Mouse (Mus musculus): ENCODE results near the gene Med17. TPM values are rescaled to one million over a fixed set of nuclear protein-coding genes. Genes with fewer than 3 reads are reported as not detected.
"Not testable (repeated sequence)": the region's sequence is repeated elsewhere in the genome, so short reads cannot be mapped to it uniquely, and the experiment has no call there.

Med17 gene
- polyA plus RNA-seq, 1 experiment from 2014 or later: 44.6 TPM

GRCm38 (mm10) chr9:15306398-15307119 is 26.8 kb upstream of the Med17 start, which contains the start of gene 4931406C07Rik:
Gene 4931406C07Rik, minus strand, starts transcription at chr9:15306448.
- peaks cover 35% of the 10 kb centered on the region for H3K36me3 ChIP-seq (replicated peaks)
- peak; percentile 84 for ATAC-seq (ENCODE audit: low FRiP score)
- no peaks in the 10 kb centered on the region for H3K9me3 ChIP-seq
- peak within 1 kb of the TSS; percentile 94 for H3K27ac ChIP-seq
- H3K27me3 ChIP-seq: no peaks in the 10 kb centered on the region
- peak within 1 kb of the TSS; percentile 75 for H3K4me2 ChIP-seq
- peak within 1 kb of the TSS; percentile 92 for H3K9ac ChIP-seq
- H3K4me3 ChIP-seq (replicated peaks): peak within 1 kb of the TSS; percentile 84
- H3K4me1 ChIP-seq: peaks cover 25% of the 10 kb centered on the region
- WGBS: 1% methylated on average over 35 of the region's 35 CpGs

DNA sequence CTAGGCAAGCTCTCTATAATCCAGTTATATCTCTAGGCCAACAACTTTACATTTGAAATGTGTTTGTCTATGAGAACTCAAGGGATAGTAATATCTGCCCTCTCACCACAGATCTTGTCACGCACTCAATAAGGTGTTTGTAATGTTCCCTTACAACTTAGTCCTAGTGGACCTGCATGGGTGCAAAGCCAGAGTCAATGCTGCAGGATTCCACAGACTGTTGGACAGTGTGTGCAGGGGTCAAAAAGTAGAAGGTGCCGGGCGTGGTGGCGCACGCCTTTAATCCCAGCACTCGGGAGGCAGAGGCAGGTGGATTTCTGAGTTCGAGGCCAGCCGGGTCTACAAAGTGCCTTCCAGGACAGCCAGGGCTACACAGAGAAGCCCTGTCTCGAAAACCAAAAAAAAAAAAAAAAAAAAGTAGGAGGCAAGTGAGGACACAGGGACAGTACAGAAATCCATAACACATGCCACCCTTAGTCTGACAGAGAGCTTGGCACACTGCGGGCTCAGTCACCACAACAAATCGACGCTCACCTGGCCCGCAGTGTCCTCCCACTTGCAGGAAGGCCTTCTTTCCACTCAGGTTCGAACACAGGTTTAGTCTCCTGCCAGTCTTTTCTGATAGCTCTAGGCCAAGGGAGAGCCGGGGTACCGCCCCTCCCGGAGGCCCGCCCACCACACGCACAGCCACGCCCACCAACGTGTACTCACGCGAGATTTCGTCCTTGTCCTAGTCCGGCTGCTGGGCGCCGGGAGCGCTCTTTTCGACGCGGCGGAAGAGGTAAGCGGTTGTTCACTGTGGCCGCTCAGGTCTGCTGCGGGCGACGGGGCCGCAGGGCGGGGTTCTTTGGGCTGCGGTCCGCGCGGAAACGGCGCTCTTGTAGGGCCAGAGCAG is 26.0 kb upstream of the Med17 start, which contains the start of gene Taf1d:
Gene Taf1d, plus strand, starts transcription at position 712 of the 895 bp plus-strand sequence.
- Histone ChIP-seq H3K4me3 (replicated peaks) (peak within 1 kb of the TSS; percentile 84), H3K36me3 (replicated peaks) (peaks cover 31% of the 10 kb centered on the region), H3K9me3 (no peaks in the 10 kb centered on the region), H3K27ac (peak within 1 kb of the TSS; percentile 94), H3K4me1 (peaks cover 25% of the 10 kb centered on the region), H3K4me2 (peak within 1 kb of the TSS; percentile 75), H3K9ac (peak within 1 kb of the TSS; percentile 92), H3K27me3 (no peaks in the 10 kb centered on the region)
- 13% methylated on average over 45 of the region's 45 CpGs for WGBS
- ATAC-seq (ENCODE audit: low FRiP score): peak; percentile 99

- Histone ChIP-seq H3K27me3 (no peaks in the 10 kb centered on the region), H3K4me3 (replicated peaks) (no peak overlapping the region), H3K9me3 (no peaks in the 10 kb centered on the region), H3K27ac (no peak overlapping the region), H3K36me3 (replicated peaks) (peaks cover 5% of the 10 kb centered on the region), H3K4me2 (no peak overlapping the region), H3K9ac (no peak overlapping the region), H3K4me1 (peaks cover 12% of the 10 kb centered on the region)
- WGBS: 63% methylated on average over 2 of the region's 2 CpGs
- ATAC-seq (ENCODE audit: low FRiP score): no peak
Measured at GRCm38 (mm10) chr9:15302881-15303280, 23.1 kb upstream of the Med17 start.

- ATAC-seq (ENCODE audit: low FRiP score); H3K27ac ChIP-seq; H3K27me3 ChIP-seq; H3K36me3 ChIP-seq (replicated peaks); H3K4me2 ChIP-seq; H3K4me3 ChIP-seq (replicated peaks); H3K4me1 ChIP-seq; H3K9ac ChIP-seq; H3K9me3 ChIP-seq: not testable (repeated sequence)
- WGBS: 82% methylated on average over 6 of the region's 6 CpGs
Measured at GRCm38 (mm10) chr9:15302006-15302405, 22.3 kb upstream of the Med17 start.

DNA sequence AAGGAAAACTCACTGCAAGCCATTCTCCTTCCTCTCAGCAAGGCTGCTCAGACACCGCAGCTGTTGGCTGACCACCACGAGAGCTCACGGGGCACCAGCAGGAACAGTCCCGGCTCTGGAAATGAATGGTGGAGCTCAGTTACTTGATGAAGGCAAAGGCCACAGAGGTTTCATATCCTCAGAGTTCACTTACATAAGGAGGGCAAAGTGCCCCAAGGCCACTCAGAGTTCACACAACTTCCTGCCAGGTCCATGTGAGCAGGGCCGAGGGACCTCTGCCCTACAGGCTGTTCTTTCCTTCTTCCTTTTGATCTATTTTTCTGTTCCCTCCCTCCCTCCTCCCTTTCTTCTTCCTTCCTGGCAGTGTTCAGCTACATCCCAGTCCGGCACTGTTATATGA is 21.7 kb upstream of the Med17 start:
- peak overlapping the region; percentile 44; the same call in 1 of the 2 replicates for H3K27ac ChIP-seq
- ATAC-seq (ENCODE audit: low FRiP score): no peak
- no peaks in the 10 kb centered on the region; the same call in 1 of the 2 replicates for H3K36me3 ChIP-seq (replicated peaks)
- H3K9me3 ChIP-seq: no peaks in the 10 kb centered on the region
- no peaks in the 10 kb centered on the region for H3K4me1 ChIP-seq
- H3K4me2 ChIP-seq: no peak overlapping the region
- WGBS: 66% methylated on average over 6 of the region's 6 CpGs
- no peak overlapping the region for H3K4me3 ChIP-seq (replicated peaks)
- H3K27me3 ChIP-seq: no peaks in the 10 kb centered on the region
- H3K9ac ChIP-seq: no peak overlapping the region

GRCm38 (mm10) chr9:15300056-15300455 is 20.3 kb upstream of the Med17 start:
- H3K4me3 ChIP-seq (replicated peaks): no peak overlapping the region
- no peak overlapping the region for H3K4me2 ChIP-seq
- no peak for ATAC-seq (ENCODE audit: low FRiP score)
- H3K27me3 ChIP-seq: no peaks in the 10 kb centered on the region
- 88% methylated on average over 5 of the region's 5 CpGs for WGBS
- no peak overlapping the region for H3K27ac ChIP-seq
- no peaks in the 10 kb centered on the region; the same call in 1 of the 2 replicates for H3K36me3 ChIP-seq (replicated peaks)
- no peak overlapping the region for H3K9ac ChIP-seq
- no peaks in the 10 kb centered on the region for H3K9me3 ChIP-seq
- no peaks in the 10 kb centered on the region for H3K4me1 ChIP-seq

- Histone ChIP-seq H3K9ac (no peak overlapping the region), H3K4me1 (no peaks in the 10 kb centered on the region), H3K4me3 (replicated peaks) (no peak overlapping the region), H3K36me3 (replicated peaks) (no peaks in the 10 kb centered on the region; the same call in none of the 2 replicates), H3K9me3 (no peaks in the 10 kb centered on the region), H3K27ac (no peak overlapping the region), H3K4me2 (no peak overlapping the region), H3K27me3 (no peaks in the 10 kb centered on the region)
- no peak for ATAC-seq (ENCODE audit: low FRiP score)
- 83% methylated on average over 2 of the region's 2 CpGs for WGBS
Measured at GRCm38 (mm10) chr9:15298451-15298850, 18.7 kb upstream of the Med17 start.

DNA sequence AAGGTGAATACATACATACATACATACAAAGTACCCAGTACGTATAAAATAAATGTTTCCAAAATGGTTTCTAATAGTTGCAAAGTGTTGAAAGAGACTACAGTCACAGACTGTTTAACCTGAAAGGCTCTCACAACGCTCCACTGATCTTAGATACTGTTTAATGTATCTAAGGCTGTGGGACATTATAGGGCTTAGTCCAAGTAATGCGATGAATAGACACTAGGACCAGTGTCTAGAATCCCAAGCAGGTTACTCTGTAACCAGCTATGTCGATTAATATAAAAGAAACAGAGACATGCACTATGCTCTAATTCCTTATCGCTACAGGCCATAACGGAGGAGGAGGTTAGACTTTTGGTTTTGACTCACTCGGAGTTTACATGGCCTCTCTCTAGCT is 17.4 kb upstream of the Med17 start:
- H3K4me2 ChIP-seq: no peak overlapping the region
- H3K4me3 ChIP-seq (replicated peaks): no peak overlapping the region
- ATAC-seq (ENCODE audit: low FRiP score): no peak
- H3K27me3 ChIP-seq: no peaks in the 10 kb centered on the region
- H3K9ac ChIP-seq: no peak overlapping the region
- H3K27ac ChIP-seq: no peak overlapping the region
- no peaks in the 10 kb centered on the region for H3K4me1 ChIP-seq
- H3K9me3 ChIP-seq: no peaks in the 10 kb centered on the region
- H3K36me3 ChIP-seq (replicated peaks): no peaks in the 10 kb centered on the region; the same call in none of the 2 replicates
- 88% methylated on average over 7 of the region's 7 CpGs for WGBS

DNA sequence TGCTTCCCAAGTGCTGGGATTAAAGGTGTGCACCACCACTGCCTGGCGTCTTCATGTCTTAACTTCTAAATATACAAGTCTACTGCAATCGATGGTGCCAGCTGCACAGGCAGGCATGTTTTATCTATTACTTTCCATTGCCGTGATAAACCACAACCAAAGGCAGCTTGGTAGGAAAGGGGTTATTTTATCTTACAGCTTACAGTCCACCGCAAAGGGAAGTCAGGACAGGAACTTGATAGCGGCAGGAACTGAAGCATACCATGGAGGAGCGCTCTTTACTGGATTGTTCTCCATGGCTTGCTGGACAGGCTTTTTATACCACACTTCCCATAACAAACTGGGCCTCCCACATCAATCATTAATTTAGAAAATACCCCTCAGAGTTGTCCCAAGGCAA is 9.5 kb upstream of the Med17 start:
- Histone ChIP-seq H3K4me1 (no peaks in the 10 kb centered on the region), H3K27ac (no peak overlapping the region), H3K36me3 (replicated peaks) (no peaks in the 10 kb centered on the region; the same call in 1 of the 2 replicates), H3K27me3 (no peaks in the 10 kb centered on the region), H3K4me3 (replicated peaks) (no peak overlapping the region), H3K4me2 (no peak overlapping the region), H3K9ac (no peak overlapping the region), H3K9me3 (no peaks in the 10 kb centered on the region)
- WGBS: 96% methylated on average over 6 of the region's 6 CpGs
- no peak for ATAC-seq (ENCODE audit: low FRiP score)

DNA sequence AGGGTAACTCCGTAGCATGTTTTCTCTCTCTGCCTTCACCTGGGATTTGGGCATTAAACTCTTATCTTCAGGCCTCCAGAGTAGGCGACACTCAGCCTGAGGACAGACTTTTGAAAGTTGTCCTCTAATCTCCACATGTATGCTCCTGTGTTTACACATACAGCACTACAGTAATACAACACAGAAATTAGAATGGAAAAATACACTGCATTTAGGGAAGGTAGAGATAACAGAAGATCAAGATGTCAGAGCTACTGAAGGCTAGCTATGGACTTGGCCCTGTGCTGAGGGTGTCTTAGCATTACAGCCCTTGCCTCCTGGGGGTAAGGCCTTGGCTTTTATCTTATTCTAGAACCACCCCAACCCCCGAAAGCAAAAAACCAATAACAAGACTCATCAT is 8.7 kb upstream of the Med17 start:
- Histone ChIP-seq H3K27me3 (no peaks in the 10 kb centered on the region), H3K9me3 (no peaks in the 10 kb centered on the region), H3K4me2 (no peak overlapping the region), H3K4me1 (no peaks in the 10 kb centered on the region), H3K36me3 (replicated peaks) (no peaks in the 10 kb centered on the region; the same call in 1 of the 2 replicates), H3K4me3 (replicated peaks) (no peak overlapping the region), H3K9ac (no peak overlapping the region), H3K27ac (no peak overlapping the region)
- no peak for ATAC-seq (ENCODE audit: low FRiP score)
- WGBS: 88% methylated on average over 3 of the region's 3 CpGs

DNA sequence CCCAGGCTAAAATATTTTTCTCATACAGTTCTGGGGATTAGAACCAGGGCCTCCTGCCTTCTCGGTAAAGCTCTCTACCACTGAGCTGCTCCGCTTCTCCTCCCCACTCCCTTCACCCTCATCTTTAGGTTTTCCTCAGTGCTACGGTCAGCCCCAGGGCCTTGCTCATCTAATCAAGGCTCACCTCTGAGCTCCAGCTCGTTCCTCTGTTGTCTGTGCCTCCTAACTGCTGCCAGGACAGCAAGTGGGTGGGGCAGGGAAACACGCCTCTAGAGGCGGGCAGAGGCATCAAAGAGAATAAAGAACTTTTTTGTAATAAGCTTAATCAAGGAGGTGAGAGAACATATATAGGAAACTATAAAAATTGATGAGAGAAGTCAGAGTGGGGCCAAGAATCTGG is 8.1 kb upstream of the Med17 start:
- no peak overlapping the region for H3K4me3 ChIP-seq (replicated peaks)
- 40% methylated on average over 6 of the region's 6 CpGs for WGBS
- no peaks in the 10 kb centered on the region; the same call in 1 of the 2 replicates for H3K36me3 ChIP-seq (replicated peaks)
- ATAC-seq (ENCODE audit: low FRiP score): no peak
- H3K9ac ChIP-seq: no peak overlapping the region
- no peaks in the 10 kb centered on the region for H3K27me3 ChIP-seq
- H3K9me3 ChIP-seq: no peaks in the 10 kb centered on the region
- no peak overlapping the region for H3K4me2 ChIP-seq
- no peak overlapping the region for H3K27ac ChIP-seq
- no peaks in the 10 kb centered on the region for H3K4me1 ChIP-seq

DNA sequence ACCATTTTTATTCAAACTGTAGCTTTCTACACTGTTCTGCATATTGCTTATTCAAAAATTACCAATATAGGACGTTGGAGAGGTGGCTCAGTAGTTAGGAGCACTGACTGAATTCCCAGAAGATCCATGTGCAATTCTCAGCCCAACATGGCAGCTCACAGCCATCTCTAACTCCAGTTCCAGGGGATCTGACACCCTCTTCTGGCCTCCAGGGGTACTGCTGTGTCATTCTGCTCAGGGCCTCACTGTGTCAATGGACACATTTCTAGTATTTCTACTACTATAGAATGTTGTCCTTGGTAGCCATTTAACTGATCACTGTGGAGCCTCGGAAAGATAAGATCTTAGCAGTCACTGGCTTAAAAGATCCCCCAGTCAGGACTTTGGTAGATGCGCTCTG is 5.7 kb upstream of the Med17 start:
- 61% methylated on average over 3 of the region's 3 CpGs for WGBS
- ATAC-seq (ENCODE audit: low FRiP score): no peak
- no peaks in the 10 kb centered on the region for H3K27me3 ChIP-seq

More for the DNA sequence above, 5.7 kb upstream of the Med17 start:
- Histone ChIP-seq H3K36me3 (replicated peaks) (no peaks in the 10 kb centered on the region; the same call in 1 of the 2 replicates), H3K4me1 (peaks cover 9% of the 10 kb centered on the region), H3K4me2 (no peak overlapping the region), H3K9ac (no peak overlapping the region), H3K27ac (no peak overlapping the region), H3K4me3 (replicated peaks) (no peak overlapping the region), H3K9me3 (no peaks in the 10 kb centered on the region)

Measured in forebrain, embryonic 12.5 days (tissue).